Mouse (Mus musculus): ENCODE data around the gene Nap1l1.

- TF ChIP-seq CTCF (IDR thresholded peaks at IDR 0.05; ENCODE audit: control insufficient read depth, insufficient read depth, low read length), result no peak
- TF ChIP-seq POLR2A (IDR thresholded peaks at IDR 0.05; ENCODE audit: borderline replicate concordance, control insufficient read depth, low read depth, low read length), result no peak
Measured at GRCm38 (mm10) chr10:111459040-111459439, 14.0 kb upstream of the Nap1l1 start.

Measured in bone marrow, adult 2 months (tissue).